Mouse (Mus musculus) CH12.LX (cell line): ENCODE results near the gene Shbg. TPM values are rescaled to one million over a fixed set of nuclear protein-coding genes. Genes with fewer than 3 reads are reported as not detected.

ENCODE experiments used
- DNase-seq: peaks from one replicate; pipeline ENCODE4 v3.0.0-alpha.2; 2013; ENCODE audit errors: extremely low read depth
- H3K27ac ChIP-seq: 2 replicates; pipeline ENCODE4 v1.5.1; 2012; ENCODE audit warnings: low read depth, mild to moderate bottlenecking, control low read depth, moderate library complexity; ENCODE audit not compliant: insufficient read depth
- H3K27me3 ChIP-seq: replicated peaks from 2 replicates; pipeline ENCODE3; 2012; ENCODE audit warnings: inconsistent platforms
- H3K36me3 ChIP-seq, 2 experiments: replicated peaks in 1 of 2; 2 replicates each; pipeline versions ENCODE3 to v1.6.1; 2012; ENCODE audit warnings: inconsistent platforms in 1 of 2, low read length in 1 of 2, mild to moderate bottlenecking in 1 of 2, mixed read lengths in 1 of 2, moderate library complexity in 1 of 2; ENCODE audit not compliant: control insufficient read depth in 1 of 2, insufficient read depth in 1 of 2
- H3K4me1 ChIP-seq, 2 experiments: 2 replicates each; pipeline ENCODE4 v1.6.1; 2012; ENCODE audit warnings: inconsistent platforms in 1 of 2, moderate library complexity in 1 of 2; ENCODE audit not compliant: insufficient read depth in 2 of 2, control insufficient read depth in 1 of 2
- H3K4me2 ChIP-seq: 2 replicates; pipeline ENCODE4 v1.6.1; 2012; ENCODE audit warnings: low read depth, mild to moderate bottlenecking, control low read depth; ENCODE audit not compliant: poor library complexity, insufficient read depth, severe bottlenecking
- H3K4me3 ChIP-seq, 3 experiments: fragments of 150-350 bp in 1 of 3; sonication (generic) in 1 of 3; replicated peaks in 1 of 3; 2 replicates each; pipeline versions ENCODE3 to v1.5.1; 2011 to 2012; ENCODE audit warnings: low read depth in 2 of 3, low read length in 2 of 3, mild to moderate bottlenecking in 2 of 3, moderate library complexity in 2 of 3, control low read depth in 1 of 3, improper control_type of control experiment in 1 of 3, inconsistent platforms in 1 of 3, mixed read lengths in 1 of 3; ENCODE audit not compliant: poor library complexity in 1 of 3
- H3K79me2 ChIP-seq: replicated peaks from 2 replicates; pipeline ENCODE4 v1.6.1; 2012; ENCODE audit warnings: mild to moderate bottlenecking, moderate library complexity; ENCODE audit not compliant: control insufficient read depth, poor library complexity, insufficient read depth, severe bottlenecking; ENCODE audit errors: extremely low read depth
- H3K9ac ChIP-seq: 2 replicates; pipeline ENCODE4 v1.6.1; 2012; ENCODE audit warnings: low read depth, mild to moderate bottlenecking, control low read depth, moderate library complexity; ENCODE audit not compliant: insufficient read depth
- H3K9me3 ChIP-seq: replicated peaks from 2 replicates; pipeline ENCODE3; 2012; ENCODE audit warnings: low read length, inconsistent platforms, mixed read lengths
- BHLHE40 ChIP-seq: IDR thresholded peaks from 2 replicates; pipeline ENCODE4 v1.6.1; 2011; ENCODE audit warnings: mild to moderate bottlenecking, low read depth, low read length, improper control_type of control experiment
- CTCF ChIP-seq, 2 experiments: IDR thresholded peaks in 1 of 2; conservative IDR thresholded peaks in 1 of 2; 2 replicates each; pipeline ENCODE4 v1.5.1; 2011 to 2012; ENCODE audit warnings: low read depth in 2 of 2, low read length in 2 of 2, improper control_type of control experiment in 1 of 2, inconsistent platforms in 1 of 2, mild to moderate bottlenecking in 1 of 2, moderate library complexity in 1 of 2
- GABPA ChIP-seq: IDR thresholded peaks from 2 replicates; pipeline ENCODE4 v1.6.1; 2012; ENCODE audit warnings: low read depth, low read length, improper control_type of control experiment, inconsistent platforms; ENCODE audit not compliant: insufficient replicate concordance
- JUND ChIP-seq: conservative IDR thresholded peaks from 2 replicates; pipeline ENCODE4 v1.6.1; 2011; ENCODE audit warnings: low read depth, low read length, improper control_type of control experiment
- MEF2A ChIP-seq: IDR thresholded peaks from 2 replicates; pipeline ENCODE4 v1.6.1; 2014; ENCODE audit warnings: low read depth, mild to moderate bottlenecking, inconsistent platforms, low read length, improper control_type of control experiment, borderline replicate concordance
- MYC ChIP-seq: IDR thresholded peaks from 2 replicates; pipeline ENCODE4 v1.6.1; 2011; ENCODE audit warnings: low read depth, mild to moderate bottlenecking, improper control_type of control experiment, low read length
- POLR2A ChIP-seq: IDR thresholded peaks from 2 replicates; pipeline ENCODE4 v1.6.1; 2011; ENCODE audit warnings: low read depth, mild to moderate bottlenecking, improper control_type of control experiment, low read length
- POLR2AphosphoS2 ChIP-seq: IDR thresholded peaks from 2 replicates; pipeline ENCODE4 v1.6.1; 2011; ENCODE audit warnings: low read depth, low read length, improper control_type of control experiment
- RAD21 ChIP-seq: IDR thresholded peaks from 2 replicates; pipeline ENCODE4 v1.6.1; 2011; ENCODE audit warnings: low read depth, mild to moderate bottlenecking, low read length, improper control_type of control experiment, moderate library complexity
- SMC3 ChIP-seq: IDR thresholded peaks from 2 replicates; pipeline ENCODE4 v1.6.1; 2011; ENCODE audit warnings: low read depth, low read length, improper control_type of control experiment
- TBP ChIP-seq: conservative IDR thresholded peaks from 2 replicates; pipeline ENCODE4 v1.6.1; 2011; ENCODE audit warnings: low read depth, low read length, improper control_type of control experiment
- USF2 ChIP-seq: conservative IDR thresholded peaks from 2 replicates; pipeline ENCODE4 v1.6.1; 2011; ENCODE audit warnings: low read depth, low read length, improper control_type of control experiment
- dilution Hi-C: fragments of 300-500 bp; cut with MboI; formaldehyde crosslinking; loops from 2 replicates; pipeline ENCODE4 v1.14.3; 2020; ENCODE audit warnings: low sequenced_read_pairs; ENCODE audit not compliant: extremely low pct_unique_long_range_greater_than_20kb, extremely low pct_ligation_motif_present
- in situ Hi-C: fragments of 300-500 bp; cut with MboI; formaldehyde crosslinking; loops from 3 replicates; pipeline ENCODE4 v1.14.3; 2019; ENCODE audit warnings: low sequenced_read_pairs, low pct_ligation_motif_present, low pct_unique_long_range_greater_than_20kb, mixed read lengths
- polyA plus RNA-seq: library from polyadenylated mRNA; unstranded; fragments of >175 nt; gene quantifications from 2 replicates; pipeline ENCODE4 v1.2.1, GENCODE M21; 2012; ENCODE audit warnings: low read depth; ENCODE audit not compliant: insufficient read length
- total RNA-seq, 2 experiments: library from RNA; depleted of rRNA; stranded (reverse); fragments of 300-350 nt in 1 of 2; fragments of >200 nt in 1 of 2; gene quantifications; 2 replicates each; pipeline ENCODE4 v1.2.3; 2012 to 2014

Gene Shbg
- total and polyA plus RNA-seq, 3 experiments: not detected

GRCm38 (mm10) chr11:69656617-69657461, 39.1 kb upstream of the Shbg start:
- no peaks in the 10 kb centered on the region for H3K27me3 ChIP-seq
- TF ChIP-seq TBP: no peak
- TF ChIP-seq MEF2A: no peak
- TF ChIP-seq JUND: 0 out of 2 replicates have a peak, but pooled peaks have one; percentile 23
- no peak for TF ChIP-seq USF2
- peak; percentile 91 to 97 for TF ChIP-seq CTCF (conservative IDR thresholded peaks at IDR 0.05 in 1 of 2, IDR thresholded peaks at IDR 0.05 in 1 of 2; ENCODE audit: low read depth in 2 of 2, low read length in 2 of 2)
- peak; percentile 81 for TF ChIP-seq RAD21
- TF ChIP-seq POLR2A: peak; percentile 30; the same call in 1 of the 2 replicates
- TF ChIP-seq SMC3: peak; percentile 65
- TF ChIP-seq POLR2AphosphoS2: no peak
- TF ChIP-seq, all 38 proteins: peak for 5
- H3K4me2 ChIP-seq: no peak overlapping the region
- peaks cover 21% of the 10 kb centered on the region for H3K79me2 ChIP-seq
- in situ Hi-C loops: no loop called here
- no peak overlapping the region for H3K9ac ChIP-seq
- dilution Hi-C loops: no loop called here
- H3K9me3 ChIP-seq: no peaks in the 10 kb centered on the region
- DNase-seq: peak; percentile 73
- H3K36me3 ChIP-seq: peaks cover 59 to 75% of the 10 kb centered on the region in 2 experiments
- no peak overlapping the region for H3K27ac ChIP-seq
- H3K4me3 ChIP-seq: no peak overlapping the region
- H3K4me1 ChIP-seq: peaks cover 0 to 80% of the 10 kb centered on the region in 2 experiments; a peak in 2 of 4 replicates

GRCm38 (mm10) chr11:69656065-69656455, 38.4 kb upstream of the Shbg start:
- Histone ChIP-seq H3K36me3 (peaks cover 66 to 83% of the 10 kb centered on the region in 2 experiments), H3K9ac (no peak overlapping the region)

More at GRCm38 (mm10) chr11:69656065-69656455, 38.4 kb upstream of the Shbg start:
- no peak for DNase-seq
- Histone ChIP-seq H3K4me1 (peaks cover 0 to 74% of the 10 kb centered on the region in 2 experiments; a peak in 2 of 4 replicates), H3K27me3 (no peaks in the 10 kb centered on the region), H3K27ac (no peak overlapping the region), H3K79me2 (peaks cover 13% of the 10 kb centered on the region), H3K9me3 (no peaks in the 10 kb centered on the region), H3K4me3 (no peak overlapping the region), H3K4me2 (no peak overlapping the region)
- dilution Hi-C loops: no loop called here
- in situ Hi-C loops: no loop called here
- TF ChIP-seq MYC (no peak), GABPA (no peak), BHLHE40 (no peak), POLR2AphosphoS2 (0 out of 2 replicates have a peak, but pooled peaks have one; percentile 2)
